Mouse (Mus musculus): ENCODE measurements around the gene Itpr2. TPM values are rescaled to one million over a fixed set of nuclear protein-coding genes. Genes with fewer than 3 reads are reported as not detected.

Gene Itpr2
- polyA plus RNA-seq, 1 experiment = 31.9 TPM

- Histone ChIP-seq H3K27me3 (replicated peaks; ENCODE audit: control insufficient read depth, insufficient read depth, low read length) (no peaks in the 10 kb centered on the region), H3K4me3 (ENCODE audit: insufficient read depth, low read depth, low read length) (no peak overlapping the region), H3K4me1 (ENCODE audit: control insufficient read depth, insufficient read depth, low read length) (0 out of 2 replicates have a peak, but pooled peaks cover 3% of the 10 kb centered on the region), H3K36me3 (ENCODE audit: control insufficient read depth, insufficient read depth, low read length) (no peaks in the 10 kb centered on the region), H3K27ac (ENCODE audit: insufficient read depth, low read depth, low read length) (no peak overlapping the region)
- TF ChIP-seq POLR2A (IDR thresholded peaks at IDR 0.05; ENCODE audit: low read depth, low read length) = no peak
- no peak for TF ChIP-seq CTCF (conservative IDR thresholded peaks at IDR 0.05; ENCODE audit: insufficient read depth, insufficient read length, low read depth, low read length)
- WGBS = 90% methylated on average over 6 of the region's 6 CpGs
- no peak for DNase-seq
These were observed 290.8 kb downstream of the Itpr2 start for GRCm38 (mm10) chr6:146211233-146211632.

- H3K36me3 ChIP-seq (ENCODE audit: control insufficient read depth, insufficient read depth, low read length) = no peaks in the 10 kb centered on the region; the same call in 1 of the 2 replicates
- TF ChIP-seq POLR2A (IDR thresholded peaks at IDR 0.05; ENCODE audit: low read depth, low read length) (no peak), CTCF (conservative IDR thresholded peaks at IDR 0.05; ENCODE audit: insufficient read depth, insufficient read length, low read depth, low read length) (no peak)
- 0 out of 2 replicates have a peak, but pooled peaks cover 3% of the 10 kb centered on the region for H3K4me1 ChIP-seq (ENCODE audit: control insufficient read depth, insufficient read depth, low read length)
- peak; percentile 71 for DNase-seq
- 47% methylated on average over 6 of the region's 6 CpGs for WGBS
- no peak overlapping the region for H3K4me3 ChIP-seq (ENCODE audit: insufficient read depth, low read depth, low read length)
- H3K27ac ChIP-seq (ENCODE audit: insufficient read depth, low read depth, low read length) = 0 out of 2 replicates have a peak overlapping the region, but pooled peaks have one; percentile 45
- no peaks in the 10 kb centered on the region for H3K27me3 ChIP-seq (replicated peaks; ENCODE audit: control insufficient read depth, insufficient read depth, low read length)
These were observed 293.0 kb downstream of the Itpr2 start for GRCm38 (mm10) chr6:146208983-146209382.

- H3K27ac ChIP-seq (ENCODE audit: insufficient read depth, low read depth, low read length) = peak overlapping the region; percentile 39
- no peaks in the 10 kb centered on the region for H3K27me3 ChIP-seq (replicated peaks; ENCODE audit: control insufficient read depth, insufficient read depth, low read length)
- no peak for TF ChIP-seq POLR2A (IDR thresholded peaks at IDR 0.05; ENCODE audit: low read depth, low read length)
- no peak for TF ChIP-seq CTCF (conservative IDR thresholded peaks at IDR 0.05; ENCODE audit: insufficient read depth, insufficient read length, low read depth, low read length)
- 67% methylated on average over 10 of the region's 10 CpGs for WGBS
- H3K4me3 ChIP-seq (ENCODE audit: insufficient read depth, low read depth, low read length) = no peak overlapping the region
- H3K4me1 ChIP-seq (ENCODE audit: control insufficient read depth, insufficient read depth, low read length) = 0 out of 2 replicates have a peak, but pooled peaks cover 3% of the 10 kb centered on the region
- DNase-seq = peak; percentile 75
- no peaks in the 10 kb centered on the region; the same call in 1 of the 2 replicates for H3K36me3 ChIP-seq (ENCODE audit: control insufficient read depth, insufficient read depth, low read length)
These were observed 294.6 kb downstream of the Itpr2 start for GRCm38 (mm10) chr6:146207204-146207959.

- 72% methylated on average over 2 of the region's 2 CpGs for WGBS
- no peak for DNase-seq
- TF ChIP-seq POLR2A (IDR thresholded peaks at IDR 0.05; ENCODE audit: low read depth, low read length) (no peak), CTCF (conservative IDR thresholded peaks at IDR 0.05; ENCODE audit: insufficient read depth, insufficient read length, low read depth, low read length) (no peak)
- Histone ChIP-seq H3K36me3 (ENCODE audit: control insufficient read depth, insufficient read depth, low read length) (no peaks in the 10 kb centered on the region; the same call in 1 of the 2 replicates), H3K27ac (ENCODE audit: insufficient read depth, low read depth, low read length) (no peak overlapping the region), H3K4me1 (ENCODE audit: control insufficient read depth, insufficient read depth, low read length) (0 out of 2 replicates have a peak, but pooled peaks cover 3% of the 10 kb centered on the region), H3K27me3 (replicated peaks; ENCODE audit: control insufficient read depth, insufficient read depth, low read length) (no peaks in the 10 kb centered on the region), H3K4me3 (ENCODE audit: insufficient read depth, low read depth, low read length) (no peak overlapping the region)
These were observed 296.9 kb downstream of the Itpr2 start for GRCm38 (mm10) chr6:146205136-146205535.

- no peak for TF ChIP-seq POLR2A (IDR thresholded peaks at IDR 0.05; ENCODE audit: low read depth, low read length)
- no peaks in the 10 kb centered on the region for H3K27me3 ChIP-seq (replicated peaks; ENCODE audit: control insufficient read depth, insufficient read depth, low read length)
- 0 out of 2 replicates have a peak, but pooled peaks cover 3% of the 10 kb centered on the region for H3K4me1 ChIP-seq (ENCODE audit: control insufficient read depth, insufficient read depth, low read length)
- H3K4me3 ChIP-seq (ENCODE audit: insufficient read depth, low read depth, low read length) = no peak overlapping the region
- no peak for DNase-seq
- H3K27ac ChIP-seq (ENCODE audit: insufficient read depth, low read depth, low read length) = no peak overlapping the region
- no peaks in the 10 kb centered on the region; the same call in 1 of the 2 replicates for H3K36me3 ChIP-seq (ENCODE audit: control insufficient read depth, insufficient read depth, low read length)
- 75% methylated on average over 4 of the region's 4 CpGs for WGBS
These were observed 297.6 kb downstream of the Itpr2 start for GRCm38 (mm10) chr6:146204470-146204869.

GRCm38 (mm10) chr6:146197868-146198379, 304.1 kb downstream of the Itpr2 start:
- TF ChIP-seq CTCF (conservative IDR thresholded peaks at IDR 0.05; ENCODE audit: insufficient read depth, insufficient read length, low read depth, low read length) (no peak), POLR2A (IDR thresholded peaks at IDR 0.05; ENCODE audit: low read depth, low read length) (no peak)
- Histone ChIP-seq H3K4me1 (ENCODE audit: control insufficient read depth, insufficient read depth, low read length) (no peaks in the 10 kb centered on the region), H3K4me3 (ENCODE audit: insufficient read depth, low read depth, low read length) (no peak overlapping the region), H3K36me3 (ENCODE audit: control insufficient read depth, insufficient read depth, low read length) (no peaks in the 10 kb centered on the region; the same call in none of the 2 replicates), H3K27me3 (replicated peaks; ENCODE audit: control insufficient read depth, insufficient read depth, low read length) (no peaks in the 10 kb centered on the region), H3K27ac (ENCODE audit: insufficient read depth, low read depth, low read length) (no peak overlapping the region)
- DNase-seq = no peak
- WGBS = 82% methylated on average over 7 of the region's 7 CpGs

- WGBS = 70% methylated on average over 1 of the region's 1 CpGs
- DNase-seq = no peak
These were observed 305.3 kb downstream of the Itpr2 start for GRCm38 (mm10) chr6:146196701-146197100.

More at GRCm38 (mm10) chr6:146196701-146197100, 305.3 kb downstream of the Itpr2 start:
- TF ChIP-seq CTCF (conservative IDR thresholded peaks at IDR 0.05; ENCODE audit: insufficient read depth, insufficient read length, low read depth, low read length) (no peak), POLR2A (IDR thresholded peaks at IDR 0.05; ENCODE audit: low read depth, low read length) (no peak)
- H3K36me3 ChIP-seq (ENCODE audit: control insufficient read depth, insufficient read depth, low read length) = no peaks in the 10 kb centered on the region; the same call in none of the 2 replicates
- H3K27ac ChIP-seq (ENCODE audit: insufficient read depth, low read depth, low read length) = no peak overlapping the region
- no peaks in the 10 kb centered on the region for H3K4me1 ChIP-seq (ENCODE audit: control insufficient read depth, insufficient read depth, low read length)
- no peak overlapping the region for H3K4me3 ChIP-seq (ENCODE audit: insufficient read depth, low read depth, low read length)
- no peaks in the 10 kb centered on the region for H3K27me3 ChIP-seq (replicated peaks; ENCODE audit: control insufficient read depth, insufficient read depth, low read length)

Data from kidney, adult 2 months (tissue).